Mouse (Mus musculus) testis, adult 2 months (tissue): Measurements from ENCODE around the gene Nexn. TPM values are rescaled to one million over a fixed set of nuclear protein-coding genes. Genes with fewer than 3 reads are reported as not detected.

ENCODE experiments used
- H3K27ac ChIP-seq: fragments of 200-500 bp; 2 replicates; pipeline ENCODE4 v1.5.1; 2012; ENCODE audit warnings: low read depth, low read length; ENCODE audit not compliant: control insufficient read depth, insufficient read depth
- H3K27me3 ChIP-seq: fragments of 200-500 bp; 2 replicates; pipeline ENCODE4 v1.6.1; 2012; ENCODE audit warnings: mild to moderate bottlenecking, low read length, moderate library complexity; ENCODE audit not compliant: control insufficient read depth, insufficient read depth
- H3K36me3 ChIP-seq: fragments of 200-500 bp; 2 replicates; pipeline ENCODE4 v1.6.1; 2012; ENCODE audit warnings: mild to moderate bottlenecking, low read length; ENCODE audit not compliant: control insufficient read depth, insufficient read depth
- H3K4me1 ChIP-seq: fragments of 200-500 bp; 2 replicates; pipeline ENCODE4 v1.6.1; 2012; ENCODE audit warnings: low read length; ENCODE audit not compliant: control insufficient read depth, insufficient read depth
- H3K4me3 ChIP-seq: fragments of 200-500 bp; 2 replicates; pipeline ENCODE4 v1.5.1; 2012; ENCODE audit warnings: low read depth, mild to moderate bottlenecking, low read length, moderate library complexity, mixed read lengths; ENCODE audit not compliant: control insufficient read depth
- CTCF ChIP-seq: fragments of 200-500 bp; IDR thresholded peaks from 2 replicates; pipeline ENCODE4 v1.5.1; 2012; ENCODE audit warnings: low read depth, mild to moderate bottlenecking, inconsistent platforms, low read length, moderate library complexity; ENCODE audit not compliant: control insufficient read depth, insufficient read depth, insufficient replicate concordance
- POLR2A ChIP-seq: fragments of 200-500 bp; IDR thresholded peaks from 2 replicates; pipeline ENCODE4 v1.6.1; 2012; ENCODE audit warnings: low read depth, mild to moderate bottlenecking, inconsistent platforms, low read length, moderate library complexity; ENCODE audit not compliant: control insufficient read depth
- polyA plus RNA-seq: library from polyadenylated mRNA; depleted of rRNA; stranded (reverse); fragments of >200 nt; gene quantifications from 2 replicates; pipeline ENCODE4 v1.2.3, GENCODE M21; 2012

Nexn gene
- polyA plus RNA-seq, 1 experiment, result 0.81 TPM

- TF ChIP-seq CTCF, result no peak
- no peak for TF ChIP-seq POLR2A
- no peak overlapping the region for H3K4me3 ChIP-seq
- H3K4me1 ChIP-seq, result no peaks in the 10 kb centered on the region
- H3K27ac ChIP-seq, result no peak overlapping the region
- H3K36me3 ChIP-seq, result no peaks in the 10 kb centered on the region
- H3K27me3 ChIP-seq, result no peaks in the 10 kb centered on the region
These were observed 27.3 kb downstream of the Nexn start for GRCm38 (mm10) chr3:152238836-152239235.

GRCm38 (mm10) chr3:152235805-152236204 lies 30.3 kb downstream of the Nexn start:
- Histone ChIP-seq H3K27me3 (no peaks in the 10 kb centered on the region), H3K4me1 (no peaks in the 10 kb centered on the region), H3K27ac (no peak overlapping the region), H3K36me3 (no peaks in the 10 kb centered on the region), H3K4me3 (no peak overlapping the region)
- no peak for TF ChIP-seq POLR2A
- no peak for TF ChIP-seq CTCF

- no peak for TF ChIP-seq POLR2A
- TF ChIP-seq CTCF, result no peak
- no peak overlapping the region for H3K27ac ChIP-seq
- H3K36me3 ChIP-seq, result no peaks in the 10 kb centered on the region
- no peaks in the 10 kb centered on the region for H3K4me1 ChIP-seq
- no peaks in the 10 kb centered on the region for H3K27me3 ChIP-seq
- no peak overlapping the region for H3K4me3 ChIP-seq
These were observed 30.9 kb downstream of the Nexn start for GRCm38 (mm10) chr3:152235238-152235637.

GRCm38 (mm10) chr3:152231333-152232100 lies 34.6 kb downstream of the Nexn start:
- Histone ChIP-seq H3K4me3 (no peak overlapping the region), H3K27me3 (no peaks in the 10 kb centered on the region), H3K27ac (no peak overlapping the region), H3K36me3 (no peaks in the 10 kb centered on the region; the same call in 1 of the 2 replicates), H3K4me1 (no peaks in the 10 kb centered on the region)
- TF ChIP-seq POLR2A, result no peak
- TF ChIP-seq CTCF, result no peak

- no peak for TF ChIP-seq POLR2A
- TF ChIP-seq CTCF, result no peak
- H3K4me1 ChIP-seq, result no peaks in the 10 kb centered on the region
These were observed 36.9 kb downstream of the Nexn start for GRCm38 (mm10) chr3:152229271-152229670.

GRCm38 (mm10) chr3:152228843-152229242 lies 37.3 kb downstream of the Nexn start:
- H3K27ac ChIP-seq, result no peak overlapping the region
- H3K4me3 ChIP-seq, result no peak overlapping the region
- TF ChIP-seq POLR2A (no peak), CTCF (no peak)
- no peaks in the 10 kb centered on the region for H3K27me3 ChIP-seq
- no peaks in the 10 kb centered on the region for H3K4me1 ChIP-seq
- peaks cover under 1% of the 10 kb centered on the region; the same call in 1 of the 2 replicates for H3K36me3 ChIP-seq

More at GRCm38 (mm10) chr3:152229271-152229670, 36.9 kb downstream of the Nexn start:
- H3K27ac ChIP-seq, result no peak overlapping the region
- no peaks in the 10 kb centered on the region; the same call in 1 of the 2 replicates for H3K36me3 ChIP-seq
- no peaks in the 10 kb centered on the region for H3K27me3 ChIP-seq
- no peak overlapping the region for H3K4me3 ChIP-seq

GRCm38 (mm10) chr3:152225906-152226305 lies 40.2 kb downstream of the Nexn start:
- Histone ChIP-seq H3K27me3 (no peaks in the 10 kb centered on the region), H3K27ac (no peak overlapping the region), H3K4me1 (no peaks in the 10 kb centered on the region), H3K36me3 (peaks cover 4% of the 10 kb centered on the region), H3K4me3 (no peak overlapping the region)
- no peak for TF ChIP-seq POLR2A
- TF ChIP-seq CTCF, result no peak
